Mouse (Mus musculus): ENCODE results near the gene Zfp609. TPM values are rescaled to one million over a fixed set of nuclear protein-coding genes. Genes with fewer than 3 reads are reported as not detected.

Zfp609 gene
- polyA plus RNA-seq, 1 experiment from 2014 or later = 8.5 TPM

- no peak overlapping the region for H3K27ac ChIP-seq (replicated peaks)
- H3K4me3 ChIP-seq (replicated peaks) = no peak overlapping the region
- no peak overlapping the region for H3K9ac ChIP-seq
- no peaks in the 10 kb centered on the region for H3K9me3 ChIP-seq (replicated peaks)
- H3K4me1 ChIP-seq = peaks cover 13% of the 10 kb centered on the region
- WGBS = 72% methylated on average over 4 of the region's 4 CpGs
- ATAC-seq (ENCODE audit: insufficient number of reproducible peaks, low FRiP score, low TSS enrichment, low read depth) = no peak
- H3K36me3 ChIP-seq = peaks cover 4% of the 10 kb centered on the region
- no peak overlapping the region for H3K4me2 ChIP-seq (replicated peaks)
- H3K27me3 ChIP-seq = no peaks in the 10 kb centered on the region
These were observed 3.8 kb upstream of the Zfp609 start for GRCm38 (mm10) chr9:65831164-65831563.

GRCm38 (mm10) chr9:65830255-65830654, 2.9 kb upstream of the Zfp609 start:
- no peak for ATAC-seq (ENCODE audit: insufficient number of reproducible peaks, low FRiP score, low TSS enrichment, low read depth)
- no peaks in the 10 kb centered on the region for H3K27me3 ChIP-seq
- no peaks in the 10 kb centered on the region for H3K9me3 ChIP-seq (replicated peaks)
- H3K27ac ChIP-seq (replicated peaks) = no peak overlapping the region
- peaks cover 4% of the 10 kb centered on the region for H3K36me3 ChIP-seq
- no peak overlapping the region for H3K9ac ChIP-seq
- no peak overlapping the region for H3K4me3 ChIP-seq (replicated peaks)
- 69% methylated on average over 4 of the region's 4 CpGs for WGBS
- H3K4me1 ChIP-seq = peaks cover 21% of the 10 kb centered on the region
- H3K4me2 ChIP-seq (replicated peaks) = no peak overlapping the region

- Histone ChIP-seq H3K4me3 (replicated peaks) (no peak overlapping the region), H3K27ac (replicated peaks) (no peak overlapping the region), H3K4me1 (peaks cover 28% of the 10 kb centered on the region), H3K27me3 (no peaks in the 10 kb centered on the region), H3K36me3 (no peaks in the 10 kb centered on the region), H3K9me3 (replicated peaks) (no peaks in the 10 kb centered on the region), H3K4me2 (replicated peaks) (no peak overlapping the region), H3K9ac (no peak overlapping the region)
- WGBS = 84% methylated on average over 1 of the region's 2 CpGs
- no peak for ATAC-seq (ENCODE audit: insufficient number of reproducible peaks, low FRiP score, low TSS enrichment, low read depth)
These were observed 2.0 kb upstream of the Zfp609 start for GRCm38 (mm10) chr9:65829410-65829809.

DNA sequence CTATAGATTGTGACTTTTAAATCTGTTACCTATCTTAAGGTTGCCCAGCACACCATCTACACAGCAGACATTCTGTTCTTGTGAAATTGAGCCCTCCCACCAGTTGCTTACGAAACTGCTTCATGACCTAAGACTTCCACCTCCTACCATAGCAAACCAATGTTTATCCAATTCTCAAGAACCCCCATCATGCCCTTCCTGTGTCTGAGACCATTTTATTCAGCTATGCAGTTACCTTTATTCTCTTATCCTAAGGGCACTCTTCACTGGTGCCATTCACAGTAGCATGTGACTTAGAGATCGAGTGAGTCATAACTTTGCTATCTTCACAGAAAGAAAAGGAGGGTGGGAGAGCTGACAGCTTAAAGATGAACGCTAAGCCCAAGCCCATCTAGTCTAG, 1.1 kb upstream of the Zfp609 start:
- no peak for ATAC-seq (ENCODE audit: insufficient number of reproducible peaks, low FRiP score, low TSS enrichment, low read depth)
- Histone ChIP-seq H3K9me3 (replicated peaks) (no peaks in the 10 kb centered on the region), H3K36me3 (no peaks in the 10 kb centered on the region), H3K9ac (0 out of 2 replicates have a peak overlapping the region, but pooled peaks have one; percentile 82), H3K4me3 (replicated peaks) (peak overlapping the region; percentile 86), H3K4me2 (replicated peaks) (peak overlapping the region; percentile 65), H3K27me3 (no peaks in the 10 kb centered on the region), H3K27ac (replicated peaks) (no peak overlapping the region), H3K4me1 (peaks cover 36% of the 10 kb centered on the region)
- WGBS = 27% methylated on average over 3 of the region's 3 CpGs

DNA sequence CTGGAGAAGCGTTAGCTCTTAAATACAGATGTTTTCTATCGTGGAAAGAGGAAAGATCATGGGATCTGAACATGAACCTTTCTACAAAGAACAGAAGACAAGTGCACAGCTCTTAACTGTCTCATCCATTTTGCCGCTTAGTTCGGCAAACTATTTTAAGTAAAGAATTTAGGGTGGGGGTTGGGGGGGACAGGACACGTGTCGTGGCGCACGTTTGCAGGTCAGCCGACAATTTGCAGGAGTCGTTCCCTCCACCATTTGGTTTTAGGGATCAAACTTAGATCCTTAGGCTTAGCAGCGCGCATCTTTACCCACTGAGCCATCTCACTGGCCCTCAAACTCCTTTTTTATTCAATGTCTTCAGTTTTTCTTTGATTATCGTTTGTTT, 646 bp upstream of the Zfp609 start:
- Histone ChIP-seq H3K9ac (peak overlapping the region; percentile 82), H3K4me1 (peaks cover 38% of the 10 kb centered on the region), H3K9me3 (replicated peaks) (no peaks in the 10 kb centered on the region), H3K27me3 (no peaks in the 10 kb centered on the region), H3K4me2 (replicated peaks) (peak overlapping the region; percentile 65), H3K27ac (replicated peaks) (peak overlapping the region; percentile 98), H3K36me3 (no peaks in the 10 kb centered on the region), H3K4me3 (replicated peaks) (peak overlapping the region; percentile 86)
- no peak for ATAC-seq (ENCODE audit: insufficient number of reproducible peaks, low FRiP score, low TSS enrichment, low read depth)
- 0% methylated on average over 13 of the region's 13 CpGs for WGBS

- Histone ChIP-seq H3K4me2 (replicated peaks) (peak overlapping the region; percentile 65), H3K9me3 (replicated peaks) (no peaks in the 10 kb centered on the region), H3K27me3 (no peaks in the 10 kb centered on the region), H3K9ac (peak overlapping the region; percentile 82), H3K4me1 (peaks cover 38% of the 10 kb centered on the region), H3K36me3 (no peaks in the 10 kb centered on the region), H3K4me3 (replicated peaks) (peak overlapping the region; percentile 86), H3K27ac (replicated peaks) (peak overlapping the region; percentile 98)
- ATAC-seq (ENCODE audit: insufficient number of reproducible peaks, low FRiP score, low TSS enrichment, low read depth) = peak; percentile 55
- WGBS = under 1% methylated on average over 26 of the region's 31 CpGs
These were observed 598 bp downstream of the Zfp609 start for GRCm38 (mm10) chr9:65826588-65827343.

DNA sequence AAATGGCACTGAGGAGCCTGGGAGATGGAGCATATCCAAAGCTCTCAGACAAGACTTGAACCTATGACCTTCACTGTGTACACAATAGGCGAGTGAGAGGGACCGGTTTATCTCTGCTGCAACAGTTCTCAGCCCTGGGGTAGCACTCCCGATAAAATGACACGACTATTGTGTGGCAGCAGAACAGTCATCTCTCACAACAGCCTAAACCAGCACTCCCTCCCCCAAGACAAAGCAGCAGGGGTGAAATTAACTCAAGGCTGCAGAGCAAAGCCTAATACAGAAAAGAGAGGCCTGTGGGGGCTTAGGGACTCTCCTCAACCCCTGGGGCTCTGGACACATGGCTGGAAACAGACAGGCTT, 1.2 kb downstream of the Zfp609 start:
- H3K4me1 ChIP-seq = peaks cover 38% of the 10 kb centered on the region
- ATAC-seq (ENCODE audit: insufficient number of reproducible peaks, low FRiP score, low TSS enrichment, low read depth) = no peak
- peak overlapping the region; percentile 82 for H3K9ac ChIP-seq
- H3K4me2 ChIP-seq (replicated peaks) = peak overlapping the region; percentile 65
- WGBS = under 1% methylated on average over 4 of the region's 4 CpGs
- peak overlapping the region; percentile 86 for H3K4me3 ChIP-seq (replicated peaks)
- H3K9me3 ChIP-seq (replicated peaks) = no peaks in the 10 kb centered on the region
- peak overlapping the region; percentile 98 for H3K27ac ChIP-seq (replicated peaks)
- no peaks in the 10 kb centered on the region for H3K36me3 ChIP-seq
- no peaks in the 10 kb centered on the region for H3K27me3 ChIP-seq

- H3K4me3 ChIP-seq (replicated peaks) = no peak overlapping the region
These were observed 3.5 kb downstream of the Zfp609 start for GRCm38 (mm10) chr9:65823716-65824462.

DNA sequence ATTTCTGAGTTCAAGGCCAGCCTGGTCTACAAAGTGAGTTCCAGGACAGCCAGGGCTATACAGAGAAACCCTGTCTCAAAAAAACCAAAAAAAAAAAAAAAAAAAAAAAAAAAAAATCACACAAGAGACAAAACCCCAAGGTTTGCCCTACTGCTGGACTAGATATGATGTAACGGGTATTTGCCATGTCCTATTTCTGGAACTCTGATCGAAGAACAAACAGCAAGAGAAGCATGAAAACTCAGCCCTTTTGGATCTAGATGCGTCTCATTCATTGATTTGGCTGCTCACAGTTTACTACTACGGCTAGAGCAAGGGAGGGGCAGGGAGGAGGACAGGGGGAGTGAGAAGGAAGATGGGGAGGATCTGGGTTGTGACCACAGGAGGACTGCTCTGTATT, 5.4 kb downstream of the Zfp609 start:
- Histone ChIP-seq H3K27ac (replicated peaks) (no peak overlapping the region), H3K27me3 (no peaks in the 10 kb centered on the region), H3K4me1 (peaks cover 29% of the 10 kb centered on the region), H3K9ac (no peak overlapping the region), H3K36me3 (no peaks in the 10 kb centered on the region), H3K4me2 (replicated peaks) (no peak overlapping the region), H3K4me3 (replicated peaks) (no peak overlapping the region), H3K9me3 (replicated peaks) (no peaks in the 10 kb centered on the region)
- ATAC-seq (ENCODE audit: insufficient number of reproducible peaks, low FRiP score, low TSS enrichment, low read depth) = no peak
- WGBS = 86% methylated on average over 4 of the region's 4 CpGs

More at GRCm38 (mm10) chr9:65823716-65824462, 3.5 kb downstream of the Zfp609 start:
- no peak overlapping the region for H3K9ac ChIP-seq
- no peaks in the 10 kb centered on the region for H3K9me3 ChIP-seq (replicated peaks)
- peak overlapping the region; percentile 24 for H3K27ac ChIP-seq (replicated peaks)
- no peaks in the 10 kb centered on the region for H3K27me3 ChIP-seq
- ATAC-seq (ENCODE audit: insufficient number of reproducible peaks, low FRiP score, low TSS enrichment, low read depth) = no peak
- H3K4me1 ChIP-seq = peaks cover 38% of the 10 kb centered on the region
- H3K36me3 ChIP-seq = no peaks in the 10 kb centered on the region
- no peak overlapping the region for H3K4me2 ChIP-seq (replicated peaks)
- 59% methylated on average over 10 of the region's 10 CpGs for WGBS

- Histone ChIP-seq H3K36me3 (0 out of 2 replicates have a peak, but pooled peaks cover 3% of the 10 kb centered on the region), H3K27me3 (no peaks in the 10 kb centered on the region), H3K4me1 (peaks cover 17% of the 10 kb centered on the region; the same call in 1 of the 2 replicates), H3K9ac (no peak overlapping the region), H3K4me3 (replicated peaks) (no peak overlapping the region), H3K27ac (replicated peaks) (no peak overlapping the region), H3K4me2 (replicated peaks) (no peak overlapping the region), H3K9me3 (replicated peaks) (no peaks in the 10 kb centered on the region)
- no peak for ATAC-seq (ENCODE audit: insufficient number of reproducible peaks, low FRiP score, low TSS enrichment, low read depth)
- 65% methylated on average over 2 of the region's 2 CpGs for WGBS
These were observed 7.1 kb downstream of the Zfp609 start for GRCm38 (mm10) chr9:65820301-65820700.

DNA sequence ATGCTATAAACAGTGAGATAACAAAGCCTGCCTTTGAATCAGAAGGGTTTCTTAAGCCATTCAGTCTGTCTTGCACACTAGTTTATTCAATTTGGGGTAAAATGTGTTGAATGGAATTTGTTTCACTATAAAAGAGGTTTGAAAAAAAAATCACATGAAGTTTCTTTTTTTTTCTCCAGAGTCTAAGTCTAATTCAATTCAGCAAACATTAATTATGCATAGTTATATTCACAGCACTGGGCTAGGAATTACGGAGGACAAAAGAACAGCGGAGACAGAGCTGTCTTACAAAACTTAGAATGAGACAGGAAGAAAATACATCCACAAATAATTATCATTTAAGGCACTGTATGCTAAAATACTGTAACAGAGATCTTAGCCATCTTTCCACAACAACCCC, 9.0 kb downstream of the Zfp609 start:
- no peak overlapping the region for H3K9ac ChIP-seq
- peaks cover 6% of the 10 kb centered on the region; the same call in 1 of the 2 replicates for H3K36me3 ChIP-seq
- no peak overlapping the region for H3K27ac ChIP-seq (replicated peaks)
- no peaks in the 10 kb centered on the region for H3K9me3 ChIP-seq (replicated peaks)
- H3K27me3 ChIP-seq = no peaks in the 10 kb centered on the region
- ATAC-seq (ENCODE audit: insufficient number of reproducible peaks, low FRiP score, low TSS enrichment, low read depth) = no peak
- H3K4me3 ChIP-seq (replicated peaks) = no peak overlapping the region
- no peak overlapping the region for H3K4me2 ChIP-seq (replicated peaks)
- H3K4me1 ChIP-seq = peaks cover 1% of the 10 kb centered on the region; the same call in 1 of the 2 replicates
- WGBS = 51% methylated on average over 2 of the region's 2 CpGs

Data from embryonic facial prominence, embryonic 15.5 days (tissue).